Mouse (Mus musculus) bone marrow macrophage, adult 2 months (primary cell): ENCODE data around the gene Gm20683. TPM values are rescaled to one million over a fixed set of nuclear protein-coding genes. Genes with fewer than 3 reads are reported as not detected.
A peak's percentile ranks its signal among the peaks of the same experiment; 100 is the strongest.

Experiments
- H3K27ac ChIP-seq: 2 replicates; pipeline ENCODE4 v1.5.1; 2012; ENCODE audit warnings: low read depth, low read length; ENCODE audit not compliant: insufficient read depth
- H3K4me1 ChIP-seq: 2 replicates; pipeline ENCODE4 v1.6.1; 2012; ENCODE audit warnings: low read length; ENCODE audit not compliant: control insufficient read depth, insufficient read depth
- H3K4me3 ChIP-seq: 2 replicates; pipeline ENCODE4 v1.5.1; 2012; ENCODE audit warnings: mild to moderate bottlenecking, low read length, moderate library complexity; ENCODE audit not compliant: insufficient read depth
- CTCF ChIP-seq: IDR thresholded peaks from 2 replicates; pipeline ENCODE4 v1.5.1; 2012; ENCODE audit warnings: low read depth, mild to moderate bottlenecking, low read length, moderate library complexity
- POLR2A ChIP-seq: IDR thresholded peaks from 2 replicates; pipeline ENCODE4 v1.6.1; 2012; ENCODE audit warnings: mild to moderate bottlenecking, low read depth, low read length, borderline replicate concordance
- polyA plus RNA-seq: library from polyadenylated mRNA; stranded (reverse); fragments of >200 nt; gene quantifications from 2 replicates; pipeline ENCODE4 v1.2.4, GENCODE M21; 2012; ENCODE audit not compliant: missing spikeins, insufficient read depth, insufficient read length

The Gm20683 gene
- polyA plus RNA-seq, 1 experiment = 1.5 TPM

DNA sequence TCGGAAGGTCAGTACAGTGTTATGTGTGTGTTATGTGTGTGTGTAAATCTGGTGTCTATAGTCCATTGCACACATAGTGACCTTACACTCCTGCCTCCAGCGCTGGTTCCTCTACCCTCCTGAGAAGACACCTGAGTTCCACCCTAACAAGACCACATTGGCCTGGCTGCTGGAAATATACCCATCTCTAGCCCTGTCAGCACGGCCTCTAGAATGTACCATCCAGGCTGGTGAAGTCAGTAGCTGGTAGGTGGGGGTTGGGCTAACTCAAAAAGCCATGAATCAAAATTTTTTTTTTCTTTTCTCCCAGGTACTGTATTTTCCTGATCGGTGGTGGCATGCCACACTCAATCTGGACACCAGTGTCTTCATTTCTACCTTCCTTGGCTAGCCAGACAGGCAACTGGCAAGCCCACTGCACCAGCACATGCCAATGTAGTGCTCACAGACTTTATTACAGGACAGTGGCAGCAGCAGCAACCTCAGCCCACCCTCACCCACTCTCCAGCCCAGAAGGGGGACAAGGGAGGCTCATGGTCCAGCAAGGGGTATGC, 11.3 kb downstream of the Gm20683 start:
- Histone ChIP-seq H3K4me1 (peaks cover 18% of the 10 kb centered on the region), H3K4me3 (no peak overlapping the region), H3K27ac (no peak overlapping the region)
- TF ChIP-seq CTCF = no peak
- TF ChIP-seq POLR2A = no peak

DNA sequence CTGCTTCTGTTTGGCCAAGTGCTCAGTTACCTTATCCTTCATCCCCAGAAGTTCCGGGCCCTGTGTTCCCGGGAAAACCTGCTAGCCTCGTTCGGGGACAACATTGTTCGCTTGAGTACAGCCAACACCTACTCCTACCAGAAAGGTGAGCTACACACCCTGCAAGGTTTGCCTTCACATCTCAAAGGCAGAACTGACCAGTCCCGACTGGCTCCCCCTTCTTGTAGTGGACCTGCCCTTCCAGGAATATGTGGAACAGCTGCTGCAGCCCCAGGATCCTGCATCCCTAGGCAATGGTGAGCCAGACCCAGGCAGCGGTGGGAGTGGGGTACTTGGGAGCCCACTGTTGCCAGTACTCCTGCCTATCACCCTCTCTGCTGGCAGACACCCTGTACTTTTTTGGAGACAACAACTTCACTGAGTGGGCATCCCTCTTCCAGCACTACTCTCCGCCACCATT, 12.0 kb downstream of the Gm20683 start:
- H3K4me3 ChIP-seq = peak overlapping the region; percentile 77

DNA sequence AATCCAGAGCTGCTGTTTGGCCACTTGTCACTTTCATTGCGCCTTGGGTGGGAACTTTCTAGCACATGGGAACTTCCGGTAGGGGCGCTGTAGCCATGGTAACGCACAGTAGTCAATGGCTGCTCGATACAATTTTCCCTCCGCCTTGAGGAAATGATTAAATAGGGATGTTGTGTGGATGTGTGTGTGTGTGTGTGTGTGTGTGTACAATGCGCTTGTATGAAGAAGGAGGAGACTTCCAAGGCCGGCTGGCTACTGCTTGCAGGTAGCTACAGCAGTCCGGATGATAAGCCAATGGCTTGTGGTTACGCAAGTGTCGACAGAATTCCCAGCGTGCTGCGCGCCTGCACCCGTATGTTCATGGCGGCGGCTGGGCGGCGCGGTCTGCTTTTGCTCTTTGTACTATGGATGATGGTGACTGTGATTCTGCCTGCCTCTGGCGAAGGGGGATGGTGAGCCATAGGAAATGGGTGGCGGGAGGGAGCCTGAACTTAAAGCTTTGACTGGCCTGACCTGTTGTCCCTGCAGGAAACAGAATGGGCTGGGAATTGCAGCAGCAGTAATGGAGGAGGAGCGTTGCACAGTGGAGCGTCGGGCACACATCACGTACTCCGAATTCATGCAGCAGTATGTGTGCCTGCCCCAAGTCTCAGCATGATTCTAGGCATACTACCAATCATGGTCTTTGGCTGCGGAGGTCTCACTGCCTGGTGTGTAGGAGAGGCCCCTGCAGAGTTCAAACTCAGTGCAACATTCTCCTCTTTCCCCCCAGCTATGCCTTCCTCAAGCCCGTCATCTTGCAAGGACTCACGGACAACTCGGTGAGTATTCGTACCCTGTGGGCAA, 12.6 kb downstream of the Gm20683 start, which contains the start of gene Jmjd8:
TSS of gene Jmjd8 (plus strand) at position 156 of the 846 bp plus-strand sequence.
- TF ChIP-seq CTCF (no peak), POLR2A (no peak)
- Histone ChIP-seq H3K4me1 (peaks cover 18% of the 10 kb centered on the region), H3K4me3 (peak within 1 kb of the TSS; percentile 77), H3K27ac (peak within 1 kb of the TSS; percentile 42; the same call in 1 of the 2 replicates)

More for the DNA sequence above, 12.0 kb downstream of the Gm20683 start:
- Histone ChIP-seq H3K27ac (no peak overlapping the region), H3K4me1 (peaks cover 15% of the 10 kb centered on the region)
- TF ChIP-seq POLR2A (no peak), CTCF (no peak)

GRCm38 (mm10) chr17:25828223-25828594, 13.4 kb downstream of the Gm20683 start:
- TF ChIP-seq CTCF (no peak), POLR2A (no peak)
- Histone ChIP-seq H3K27ac (no peak overlapping the region), H3K4me3 (peak overlapping the region; percentile 77), H3K4me1 (peaks cover 18% of the 10 kb centered on the region)

DNA sequence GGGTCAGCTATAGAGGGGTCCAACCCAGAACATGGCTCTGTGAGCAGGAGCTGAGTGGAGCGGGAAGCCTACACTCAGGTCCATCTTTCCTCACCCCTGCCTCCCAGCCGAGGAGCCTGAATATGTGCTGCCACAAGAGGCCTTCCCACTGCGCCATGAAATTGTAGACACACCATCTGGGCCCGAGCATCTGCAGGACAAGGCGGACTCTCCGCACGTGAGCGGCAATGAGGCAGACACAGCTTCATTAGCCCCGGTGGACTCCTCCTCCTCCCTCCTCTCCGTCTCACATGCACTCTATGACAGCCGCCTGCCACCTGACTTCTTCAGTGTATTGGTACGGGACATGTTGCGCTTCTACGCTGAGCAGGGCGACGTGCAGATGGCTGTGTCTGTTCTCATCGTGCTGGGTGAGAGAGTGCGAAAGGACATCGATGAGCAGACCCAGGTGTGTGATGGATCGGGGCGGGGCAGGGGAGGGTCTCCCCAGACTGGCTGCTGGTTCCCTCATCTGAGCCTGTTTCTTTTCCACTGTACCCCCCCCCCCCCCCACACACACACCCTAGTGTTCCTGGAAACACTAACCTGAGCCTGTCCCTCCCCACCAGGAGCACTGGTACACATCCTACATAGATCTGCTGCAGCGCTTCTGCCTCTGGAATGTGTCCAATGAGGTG, 13.9 kb downstream of the Gm20683 start:
- Histone ChIP-seq H3K27ac (no peak overlapping the region), H3K4me1 (peaks cover 21% of the 10 kb centered on the region), H3K4me3 (no peak overlapping the region)
- TF ChIP-seq CTCF = no peak

- Histone ChIP-seq H3K4me3 (no peak overlapping the region), H3K27ac (no peak overlapping the region), H3K4me1 (peaks cover 21% of the 10 kb centered on the region)
- TF ChIP-seq CTCF = no peak
- TF ChIP-seq POLR2A = no peak
Observed at GRCm38 (mm10) chr17:25827011-25827410, 14.6 kb downstream of the Gm20683 start.

- H3K27ac ChIP-seq = no peak overlapping the region
- no peak overlapping the region for H3K4me3 ChIP-seq
- TF ChIP-seq POLR2A = no peak
- no peak for TF ChIP-seq CTCF
- peaks cover 17% of the 10 kb centered on the region for H3K4me1 ChIP-seq
Observed at GRCm38 (mm10) chr17:25825984-25826570, 15.5 kb downstream of the Gm20683 start.

- peaks cover 17% of the 10 kb centered on the region for H3K4me1 ChIP-seq
- no peak overlapping the region for H3K4me3 ChIP-seq
- H3K27ac ChIP-seq = no peak overlapping the region
- no peak for TF ChIP-seq CTCF
- TF ChIP-seq POLR2A = no peak
Observed at GRCm38 (mm10) chr17:25825311-25825710, 16.3 kb downstream of the Gm20683 start.

- no peak for TF ChIP-seq POLR2A
- TF ChIP-seq CTCF = no peak
- H3K27ac ChIP-seq = no peak overlapping the region
- peaks cover 15% of the 10 kb centered on the region for H3K4me1 ChIP-seq
- H3K4me3 ChIP-seq = peak overlapping the region; percentile 89
Observed at GRCm38 (mm10) chr17:25824362-25825142, 17.0 kb downstream of the Gm20683 start.
